Mouse (Mus musculus) natural killer cell, adult 2 months (primary cell): ENCODE measurements around the gene Pxylp1.
A peak's percentile ranks its signal among the peaks of the same experiment; 100 is the strongest.

Experiments used
- DNase-seq, 2 experiments: peaks; one replicate each; pipeline ENCODE4 v3.0.0; 2022; ENCODE audit warnings: low spot score in 2 of 2

The Pxylp1 gene

GRCm38 (mm10) chr9:96823541-96823940, 68.9 kb downstream of the Pxylp1 start:
- DNase-seq, result no peak

- no peak for DNase-seq
Observed at GRCm38 (mm10) chr9:96823005-96823404, 69.5 kb downstream of the Pxylp1 start.

- DNase-seq, result no peak
Observed at GRCm38 (mm10) chr9:96818822-96819481, 73.5 kb downstream of the Pxylp1 start.

GRCm38 (mm10) chr9:96818128-96818821, 74.2 kb downstream of the Pxylp1 start:
- peak; percentile 46 to 59 for DNase-seq

- DNase-seq, result no peak
Observed at GRCm38 (mm10) chr9:96811996-96812395, 80.5 kb downstream of the Pxylp1 start.

- no peak for DNase-seq
Observed at GRCm38 (mm10) chr9:96800131-96800825, 92.2 kb downstream of the Pxylp1 start.

GRCm38 (mm10) chr9:96797311-96797710, 95.2 kb downstream of the Pxylp1 start:
- no peak for DNase-seq

GRCm38 (mm10) chr9:96795399-96795928, 97.0 kb downstream of the Pxylp1 start:
- peak in 1 of 2 experiments; percentile 29 for DNase-seq

GRCm38 (mm10) chr9:96794601-96795000, 97.9 kb downstream of the Pxylp1 start:
- DNase-seq, result no peak

GRCm38 (mm10) chr9:96792543-96792942, 99.9 kb downstream of the Pxylp1 start:
- no peak for DNase-seq

- no peak for DNase-seq
Observed at GRCm38 (mm10) chr9:96790389-96791007, 102.0 kb downstream of the Pxylp1 start.

GRCm38 (mm10) chr9:96789906-96790305, 102.6 kb downstream of the Pxylp1 start:
- DNase-seq, result no peak

- peak in 1 of 2 experiments; percentile 6 for DNase-seq
Observed at GRCm38 (mm10) chr9:96787797-96788196, 104.7 kb downstream of the Pxylp1 start.

- DNase-seq, result no peak
Observed at GRCm38 (mm10) chr9:96785871-96786342, 106.6 kb downstream of the Pxylp1 start.

GRCm38 (mm10) chr9:96785187-96785586, 107.3 kb downstream of the Pxylp1 start:
- DNase-seq, result peak in 1 of 2 experiments; percentile 14

GRCm38 (mm10) chr9:96783667-96784066, 108.8 kb downstream of the Pxylp1 start:
- DNase-seq, result peak in 1 of 2 experiments; percentile 10

- DNase-seq, result no peak
Observed at GRCm38 (mm10) chr9:96783258-96783657, 109.2 kb downstream of the Pxylp1 start.

- no peak for DNase-seq
Observed at GRCm38 (mm10) chr9:96782062-96782461, 110.4 kb downstream of the Pxylp1 start.
